Mouse (Mus musculus) hindbrain, embryonic 11.5 days (tissue): ENCODE results near the gene Ndp. TPM values are rescaled to one million over a fixed set of nuclear protein-coding genes. Genes with fewer than 3 reads are reported as not detected.

Experiments
- polyA plus RNA-seq: library from polyadenylated mRNA; unstranded; fragments of >200 nt; fragmentation: Nextera tagmentation; extraction: Ambion mirVana; gene quantifications from 2 replicates; pipeline ENCODE4 v1.2.1, GENCODE M21; 2014

Gene Ndp
- polyA plus RNA-seq, 1 experiment from 2014 or later = 9.0 TPM

Other genes starting within 250 kb of the Ndp start
- 4.5 and 4.9 TPM in 2 replicates for gene Maob, start 94.4 kb downstream of the Ndp start, polyA plus RNA-seq